Mouse (Mus musculus) heart, adult 2 months (tissue): ENCODE measurements around the gene Tom1l1. TPM values are rescaled to one million over a fixed set of nuclear protein-coding genes. Genes with fewer than 3 reads are reported as not detected.

Source experiments
- DNase-seq, 2 experiments: peaks; one replicate each; pipeline ENCODE4 v3.0.0; 2021
- H3K27ac ChIP-seq: fragments of 200-600 bp; 2 replicates; pipeline ENCODE4 v1.8.1; 2022
- H3K27me3 ChIP-seq: fragments of 200-500 bp; 2 replicates; pipeline ENCODE4 v1.6.1; 2012; ENCODE audit warnings: mild to moderate bottlenecking, low read length, inconsistent platforms, mixed read lengths; ENCODE audit not compliant: control insufficient read depth, insufficient read depth
- H3K36me3 ChIP-seq: fragments of 200-500 bp; 2 replicates; pipeline ENCODE4 v1.6.1; 2012; ENCODE audit warnings: low read length, inconsistent platforms; ENCODE audit not compliant: control insufficient read depth, insufficient read depth
- H3K4me1 ChIP-seq: fragments of 200-500 bp; 2 replicates; pipeline ENCODE4 v1.6.1; 2011; ENCODE audit warnings: low read length; ENCODE audit not compliant: control insufficient read depth, insufficient read depth
- H3K4me3 ChIP-seq: fragments of 200-600 bp; 2 replicates; pipeline ENCODE4 v1.8.1; 2022
- H3K79me2 ChIP-seq: fragments of 200-500 bp; replicated peaks from 2 replicates; pipeline ENCODE4 v1.6.1; 2012; ENCODE audit warnings: mild to moderate bottlenecking, inconsistent platforms, low read length, moderate library complexity, mixed read lengths; ENCODE audit not compliant: control insufficient read depth, insufficient read depth
- H3K9ac ChIP-seq: fragments of 200-500 bp; 2 replicates; pipeline ENCODE4 v1.6.1; 2012; ENCODE audit warnings: low read depth, mild to moderate bottlenecking, control low read depth, inconsistent platforms, low read length, mixed read lengths
- CTCF ChIP-seq: fragments of 200-600 bp; IDR thresholded peaks from 2 replicates; pipeline ENCODE4 v1.8.1; 2022; ENCODE audit warnings: antibody characterized with exemption, mild to moderate bottlenecking, moderate library complexity
- EP300 ChIP-seq: fragments of 200-500 bp; IDR thresholded peaks from 2 replicates; pipeline ENCODE4 v1.6.1; 2011; ENCODE audit warnings: low read depth, low read length, control low read depth; ENCODE audit not compliant: insufficient read depth
- POLR2A ChIP-seq: fragments of 200-500 bp; IDR thresholded peaks from 2 replicates; pipeline ENCODE4 v1.6.1; 2011; ENCODE audit warnings: mild to moderate bottlenecking, low read depth, low read length, control low read depth; ENCODE audit not compliant: insufficient read depth
- WGBS: fragments of 180-500 bp; shearing (Covaris S2); methylation state at CpG from one replicate; pipeline ENCODE4 v1.1.7; 2018; 5-methylcytosine and 5-hydroxymethylcytosine counted together
- intact Hi-C: fragments of 180-260 bp; cut with DNase I; formaldehyde crosslinking; loops from one replicate; pipeline ENCODE4 v1.15.1; 2025
- polyA plus RNA-seq: library from polyadenylated mRNA; depleted of rRNA; stranded (reverse); fragments of >200 nt; gene quantifications from 2 replicates; pipeline ENCODE4 v1.2.3, GENCODE M21; 2012
- total RNA-seq, 2 experiments: library from RNA; stranded (reverse); gene quantifications; 2 replicates each; pipeline ENCODE4 v1.2.3; 2021

Tom1l1 gene
- total and polyA plus RNA-seq, 3 experiments = 5.6 to 16.5 (median 15.4) TPM

DNA sequence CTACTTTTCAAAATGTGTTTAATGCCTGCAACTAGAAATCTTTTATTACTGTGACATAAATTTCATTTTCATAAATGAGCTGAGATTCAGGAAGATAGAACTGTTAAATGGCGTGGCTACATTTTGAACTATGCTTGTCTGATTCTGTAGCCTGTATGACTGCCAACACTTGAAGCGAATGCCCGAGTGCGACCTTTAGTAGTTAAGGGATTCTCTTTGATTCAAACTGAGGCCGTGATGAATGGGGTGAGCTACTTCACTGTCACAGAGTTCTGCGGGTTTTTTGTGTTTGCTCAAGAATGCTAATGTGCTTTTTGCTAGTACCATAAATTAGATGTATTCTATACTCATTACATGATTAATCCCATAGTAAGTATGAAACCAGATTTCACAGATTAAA is 2.2 kb upstream of the Tom1l1 start:
- Histone ChIP-seq H3K4me1 (peaks cover 3% of the 10 kb centered on the region; the same call in 1 of the 2 replicates), H3K9ac (no peak overlapping the region), H3K4me3 (no peak overlapping the region), H3K79me2 (no peaks in the 10 kb centered on the region), H3K27ac (no peak overlapping the region), H3K36me3 (no peaks in the 10 kb centered on the region), H3K27me3 (no peaks in the 10 kb centered on the region; the same call in 1 of the 2 replicates)
- WGBS = 71% methylated on average over 6 of the region's 6 CpGs
- intact Hi-C loops = no loop called here
- no peak for DNase-seq
- TF ChIP-seq POLR2A = no peak

GRCm38 (mm10) chr11:90687040-90687439 is 1.1 kb downstream of the Tom1l1 start:
- Histone ChIP-seq H3K4me3 (peak overlapping the region; percentile 60), H3K4me1 (peaks cover 3% of the 10 kb centered on the region; the same call in 1 of the 2 replicates), H3K27me3 (no peaks in the 10 kb centered on the region; the same call in 1 of the 2 replicates), H3K9ac (peak overlapping the region; percentile 47), H3K79me2 (no peaks in the 10 kb centered on the region), H3K27ac (peak overlapping the region; percentile 23), H3K36me3 (no peaks in the 10 kb centered on the region)
- DNase-seq = no peak
- WGBS = 4% methylated on average over 17 of the region's 17 CpGs
- intact Hi-C loops = no loop called here
- no peak for TF ChIP-seq EP300
- TF ChIP-seq POLR2A = no peak
- no peak for TF ChIP-seq CTCF

DNA sequence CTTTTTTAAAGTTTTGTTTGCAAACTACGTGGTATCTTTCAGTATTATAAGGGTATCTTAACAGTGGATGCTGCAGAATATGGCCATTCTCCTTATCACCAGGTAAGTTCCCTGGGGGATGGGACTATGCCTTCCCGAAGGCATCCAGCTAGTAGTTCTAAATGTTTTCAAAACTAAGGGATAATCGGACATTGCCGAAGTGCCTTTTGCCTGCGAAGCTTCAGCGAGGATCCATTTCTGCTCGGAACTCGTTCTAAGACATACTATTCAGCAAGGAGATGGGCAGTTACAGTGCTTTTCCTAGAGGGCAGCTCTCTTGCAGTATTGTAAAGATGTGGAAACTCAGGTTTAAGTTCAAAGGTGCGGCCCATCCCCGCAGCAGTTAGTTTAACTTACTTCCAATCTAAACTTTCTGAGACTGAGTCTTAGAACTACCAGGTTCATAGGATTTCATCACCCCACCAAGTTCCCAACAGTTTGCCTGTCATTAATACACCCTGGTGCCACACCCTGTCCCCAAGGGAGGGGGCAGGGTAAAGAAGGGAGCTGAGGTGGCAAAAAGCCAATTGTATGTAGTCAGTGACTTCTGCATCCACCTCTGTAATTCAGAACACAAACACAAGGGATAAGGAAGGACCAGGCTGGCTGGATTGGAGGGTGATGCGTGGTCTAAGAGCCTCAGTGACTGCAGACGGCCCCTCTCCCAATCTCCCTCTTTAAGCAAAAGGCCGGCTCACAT is 1.7 kb downstream of the Tom1l1 start:
- H3K4me1 ChIP-seq = peaks cover 3% of the 10 kb centered on the region; the same call in 1 of the 2 replicates
- H3K4me3 ChIP-seq = peak overlapping the region; percentile 60
- H3K27ac ChIP-seq = no peak overlapping the region
- no peak overlapping the region for H3K9ac ChIP-seq
- no peaks in the 10 kb centered on the region for H3K79me2 ChIP-seq
- no peaks in the 10 kb centered on the region; the same call in 1 of the 2 replicates for H3K27me3 ChIP-seq
- 79% methylated on average over 13 of the region's 13 CpGs for WGBS
- DNase-seq = no peak
- no peak for TF ChIP-seq CTCF
- TF ChIP-seq POLR2A = no peak
- no peak for TF ChIP-seq EP300
- H3K36me3 ChIP-seq = no peaks in the 10 kb centered on the region
- intact Hi-C loops = no loop called here

- Histone ChIP-seq H3K9ac (no peak overlapping the region), H3K27me3 (no peaks in the 10 kb centered on the region; the same call in 1 of the 2 replicates), H3K4me1 (peaks cover 3% of the 10 kb centered on the region; the same call in 1 of the 2 replicates), H3K4me3 (no peak overlapping the region), H3K36me3 (no peaks in the 10 kb centered on the region), H3K27ac (no peak overlapping the region), H3K79me2 (no peaks in the 10 kb centered on the region)
- intact Hi-C loops = no loop called here
- no peak for DNase-seq
- WGBS = 75% methylated on average over 6 of the region's 6 CpGs
- TF ChIP-seq CTCF (no peak), EP300 (no peak), POLR2A (no peak)
These were observed 3.0 kb downstream of the Tom1l1 start for GRCm38 (mm10) chr11:90685196-90685595.

DNA sequence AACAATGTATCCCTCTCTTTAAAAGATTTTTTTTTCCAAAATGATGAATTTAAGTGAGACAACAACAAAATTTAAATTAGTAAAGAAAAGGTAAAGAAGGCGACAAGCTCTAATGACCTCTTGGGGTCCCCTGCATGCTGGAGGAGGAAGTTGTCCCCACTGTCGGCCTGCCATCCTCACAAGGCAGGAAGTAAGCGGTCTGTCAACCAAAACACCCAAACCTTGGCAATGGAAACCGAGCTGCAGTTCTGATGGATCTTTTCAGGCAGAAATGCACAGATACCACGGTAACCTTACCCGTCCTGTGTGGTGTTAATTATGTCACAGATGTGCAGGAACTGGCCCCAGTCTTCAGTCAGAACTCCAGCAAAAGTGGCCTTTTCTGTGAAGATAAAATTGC is 3.4 kb downstream of the Tom1l1 start:
- 51% methylated on average over 6 of the region's 6 CpGs for WGBS
- Histone ChIP-seq H3K4me3 (no peak overlapping the region), H3K4me1 (peaks cover 3% of the 10 kb centered on the region; the same call in 1 of the 2 replicates), H3K36me3 (no peaks in the 10 kb centered on the region), H3K27me3 (no peaks in the 10 kb centered on the region; the same call in 1 of the 2 replicates), H3K27ac (no peak overlapping the region), H3K79me2 (no peaks in the 10 kb centered on the region), H3K9ac (no peak overlapping the region)
- intact Hi-C loops = no loop called here
- DNase-seq = no peak
- TF ChIP-seq CTCF (no peak), POLR2A (no peak), EP300 (no peak)

DNA sequence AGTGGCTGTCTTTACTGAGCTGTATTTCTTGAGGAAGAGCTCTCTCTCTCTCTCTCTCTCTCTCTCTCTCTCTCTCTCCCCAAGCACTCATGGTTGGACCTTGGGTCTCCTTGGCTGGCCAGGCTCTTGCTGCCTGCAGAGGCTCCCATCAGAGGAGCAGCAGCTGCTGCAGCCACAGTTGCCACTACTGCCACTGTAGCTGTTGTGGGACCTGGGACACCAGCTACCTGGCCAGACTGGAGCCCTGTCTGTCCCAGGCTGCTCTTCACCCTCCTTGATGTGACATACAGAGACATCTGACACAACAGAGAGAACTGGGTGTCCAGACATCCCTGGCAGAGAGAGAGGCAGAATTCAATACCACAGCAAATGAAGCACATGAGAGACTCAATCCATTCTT is 7.0 kb downstream of the Tom1l1 start:
- no peaks in the 10 kb centered on the region for H3K4me1 ChIP-seq
- H3K27me3 ChIP-seq = no peaks in the 10 kb centered on the region
- intact Hi-C loops = no loop called here
- no peak for TF ChIP-seq CTCF
- no peak for TF ChIP-seq POLR2A
- no peak for TF ChIP-seq EP300
- H3K79me2 ChIP-seq = no peaks in the 10 kb centered on the region
- H3K9ac ChIP-seq = no peak overlapping the region
- DNase-seq = no peak
- peaks cover 2% of the 10 kb centered on the region; the same call in 1 of the 2 replicates for H3K36me3 ChIP-seq
- H3K4me3 ChIP-seq = no peak overlapping the region
- no peak overlapping the region for H3K27ac ChIP-seq
